Mouse (Mus musculus) stomach, postnatal 0 days (tissue): ENCODE results near the gene Grpel1. TPM values are rescaled to one million over a fixed set of nuclear protein-coding genes. Genes with fewer than 3 reads are reported as not detected.

ENCODE experiments used
- ATAC-seq: fragments of 200-750 bp; cut with Nextera tagmentation; 2 replicates; pipeline ENCODE4 v1.8.0; 2017; ENCODE audit not compliant: low FRiP score, low TSS enrichment
- DNase-seq: peaks from one replicate; pipeline ENCODE4 v3.0.0-alpha.2; 2016; ENCODE audit warnings: low spot score
- H3K27ac ChIP-seq: fragments of 300-500 bp; sonication (generic); replicated peaks from 2 replicates; pipeline ENCODE4 v1.5.1; 2014; ENCODE audit warnings: mild to moderate bottlenecking, control low read depth
- H3K27me3 ChIP-seq: fragments of 300-500 bp; sonication (generic); 2 replicates; pipeline ENCODE4 v1.6.1; 2014; ENCODE audit warnings: low read length; ENCODE audit not compliant: control insufficient read depth, insufficient read depth
- H3K36me3 ChIP-seq: fragments of 300-500 bp; sonication (generic); 2 replicates; pipeline ENCODE4 v1.6.1; 2014; ENCODE audit warnings: low read length, mixed read lengths; ENCODE audit not compliant: control insufficient read depth, insufficient read depth
- H3K4me1 ChIP-seq: fragments of 300-500 bp; sonication (generic); replicated peaks from 2 replicates; pipeline ENCODE4 v1.6.1; 2014; ENCODE audit warnings: antibody characterized with exemption; ENCODE audit not compliant: control insufficient read depth, insufficient read depth
- H3K4me2 ChIP-seq: fragments of 300-500 bp; sonication (generic); replicated peaks from 2 replicates; pipeline ENCODE4 v1.6.1; 2014; ENCODE audit warnings: low read depth, mild to moderate bottlenecking, control low read depth, moderate library complexity
- H3K4me3 ChIP-seq: fragments of 300-500 bp; sonication (generic); 2 replicates; pipeline ENCODE4 v1.5.1; 2014; ENCODE audit warnings: low read depth, low read length, control low read depth
- H3K9ac ChIP-seq: fragments of 300-500 bp; sonication (generic); 2 replicates; pipeline ENCODE4 v1.6.1; 2014; ENCODE audit warnings: mild to moderate bottlenecking, low read length, control low read depth, mixed read lengths
- H3K9me3 ChIP-seq: fragments of 300-500 bp; sonication (generic); 2 replicates; pipeline ENCODE4 v1.6.1; 2016; ENCODE audit warnings: low read length; ENCODE audit not compliant: control insufficient read depth
- CTCF ChIP-seq: IDR thresholded peaks from 2 replicates; pipeline ENCODE4 v1.5.1; 2016; ENCODE audit warnings: antibody characterized with exemption, low read depth, mild to moderate bottlenecking, moderate library complexity
- EP300 ChIP-seq: optimal IDR thresholded peaks from 2 replicates; pipeline ENCODE3; 2016; ENCODE audit warnings: antibody characterized with exemption
- WGBS: fragments of 180-500 bp; shearing (Covaris S2); extraction: QIAGEN DNeasy Blood & Tissue Kit; methylation state at CpG from one replicate; pipeline ENCODE4 v1.1.7; 2014; 5-methylcytosine and 5-hydroxymethylcytosine counted together
- polyA plus RNA-seq: library from polyadenylated mRNA; unstranded; fragments of >200 nt; fragmentation: Nextera tagmentation; extraction: Ambion mirVana; gene quantifications from 2 replicates; pipeline ENCODE4 v1.2.1, GENCODE M21; 2015

The Grpel1 gene
- polyA plus RNA-seq, 1 experiment from 2014 or later = 54.1 TPM

DNA sequence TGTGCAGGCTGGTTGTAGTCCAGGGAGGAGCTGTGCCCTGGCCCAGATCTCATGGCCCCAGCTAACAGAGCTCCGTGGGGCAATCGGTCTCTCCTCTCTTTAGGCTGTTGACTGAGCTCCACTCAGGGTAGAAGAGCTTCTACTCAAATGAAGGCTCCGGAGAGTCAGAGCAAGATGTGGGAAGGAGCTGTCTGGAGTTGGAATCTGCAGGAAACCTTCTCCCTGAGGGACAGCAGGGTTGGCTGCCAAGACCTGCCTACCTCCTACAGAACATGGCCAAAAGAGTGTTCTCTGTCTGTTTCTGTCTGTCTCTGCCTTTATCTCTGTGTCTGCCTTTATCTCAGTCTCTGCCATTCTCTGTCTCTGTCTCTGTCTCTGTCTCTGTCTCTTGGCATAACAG lies 35.2 kb upstream of the Grpel1 start:
- WGBS = 69% methylated on average over 3 of the region's 3 CpGs
- no peaks in the 10 kb centered on the region for H3K36me3 ChIP-seq
- ATAC-seq = no peak
- no peak overlapping the region for H3K4me2 ChIP-seq
- no peaks in the 10 kb centered on the region for H3K27me3 ChIP-seq
- DNase-seq = no peak
- TF ChIP-seq EP300 (no peak), CTCF (no peak)
- no peaks in the 10 kb centered on the region for H3K4me1 ChIP-seq
- H3K27ac ChIP-seq = no peak overlapping the region
- no peak overlapping the region for H3K4me3 ChIP-seq
- H3K9me3 ChIP-seq = no peaks in the 10 kb centered on the region
- no peak overlapping the region for H3K9ac ChIP-seq

DNA sequence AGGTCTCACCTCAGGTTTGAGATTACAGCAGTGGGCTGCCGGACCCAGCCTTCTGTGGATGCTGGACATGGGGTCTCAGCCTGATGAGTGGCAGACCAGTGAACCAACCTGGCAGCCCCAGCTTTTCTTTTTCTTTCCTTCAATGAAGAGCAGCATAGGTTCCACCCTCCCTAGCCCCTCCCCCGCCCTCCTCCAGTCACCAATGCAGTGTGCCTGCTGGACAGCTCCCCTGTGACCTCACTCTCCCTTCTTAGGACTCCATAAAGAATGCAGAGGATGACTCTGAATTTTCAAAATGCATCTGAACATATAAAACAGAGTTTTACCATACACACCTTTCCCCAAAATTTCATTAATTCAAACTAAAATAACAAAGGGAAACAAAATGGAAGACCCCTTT lies 33.1 kb upstream of the Grpel1 start:
- 51% methylated on average over 2 of the region's 2 CpGs for WGBS
- H3K4me2 ChIP-seq = no peak overlapping the region
- H3K4me1 ChIP-seq = no peaks in the 10 kb centered on the region
- no peaks in the 10 kb centered on the region for H3K9me3 ChIP-seq
- no peak overlapping the region for H3K27ac ChIP-seq
- ATAC-seq (no peak), DNase-seq (no peak)
- no peaks in the 10 kb centered on the region for H3K27me3 ChIP-seq
- H3K4me3 ChIP-seq = no peak overlapping the region
- TF ChIP-seq CTCF = no peak
- no peak for TF ChIP-seq EP300
- H3K36me3 ChIP-seq = no peaks in the 10 kb centered on the region
- no peak overlapping the region for H3K9ac ChIP-seq

DNA sequence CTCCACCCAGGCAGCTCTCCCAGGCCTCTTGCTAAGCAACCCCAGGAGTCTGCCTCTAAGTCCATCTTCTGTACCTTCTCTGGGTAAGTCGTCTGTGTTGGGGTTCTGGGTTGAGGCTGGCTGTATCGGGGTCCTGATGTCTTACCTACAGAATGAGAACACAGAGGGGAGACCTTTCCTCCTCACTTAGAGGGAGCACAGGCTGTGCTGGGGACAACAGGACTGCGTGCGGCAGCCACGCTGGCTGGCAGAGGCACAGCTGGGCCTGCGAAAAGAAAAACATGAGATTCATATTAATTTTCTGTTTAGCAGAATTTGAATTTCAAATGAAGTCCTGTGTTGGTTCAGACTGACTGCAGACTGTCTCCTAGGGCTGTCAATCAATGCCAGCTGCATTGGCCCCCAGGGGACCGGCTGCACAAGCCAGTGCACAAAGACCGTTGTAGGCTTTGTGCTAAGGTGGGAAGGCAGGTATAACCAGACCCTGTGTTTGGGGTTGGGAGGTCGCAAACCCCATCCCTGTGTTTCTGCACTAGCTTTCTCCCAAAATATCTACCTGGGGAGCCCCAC lies 30.3 kb upstream of the Grpel1 start:
- no peak overlapping the region for H3K4me3 ChIP-seq
- no peaks in the 10 kb centered on the region for H3K36me3 ChIP-seq
- H3K4me1 ChIP-seq = no peaks in the 10 kb centered on the region
- DNase-seq (no peak), ATAC-seq (no peak)
- H3K9me3 ChIP-seq = no peaks in the 10 kb centered on the region
- no peak overlapping the region for H3K9ac ChIP-seq
- TF ChIP-seq CTCF (no peak), EP300 (no peak)
- H3K4me2 ChIP-seq = no peak overlapping the region
- no peaks in the 10 kb centered on the region for H3K27me3 ChIP-seq
- no peak overlapping the region for H3K27ac ChIP-seq
- 76% methylated on average over 9 of the region's 9 CpGs for WGBS

- no peaks in the 10 kb centered on the region for H3K36me3 ChIP-seq
- H3K4me3 ChIP-seq = no peak overlapping the region
- H3K27ac ChIP-seq = no peak overlapping the region
- ATAC-seq (no peak), DNase-seq (no peak)
- H3K27me3 ChIP-seq = no peaks in the 10 kb centered on the region
- H3K4me1 ChIP-seq = no peaks in the 10 kb centered on the region
- TF ChIP-seq EP300 (no peak), CTCF (no peak)
- 64% methylated on average over 4 of the region's 4 CpGs for WGBS
- H3K4me2 ChIP-seq = no peak overlapping the region
- H3K9ac ChIP-seq = no peak overlapping the region
- H3K9me3 ChIP-seq = no peaks in the 10 kb centered on the region
Measured at GRCm38 (mm10) chr5:36436858-36437257, 27.9 kb upstream of the Grpel1 start.

- H3K27ac ChIP-seq = no peak overlapping the region
- ATAC-seq = no peak
Measured at GRCm38 (mm10) chr5:36440741-36441140, 24.1 kb upstream of the Grpel1 start.

GRCm38 (mm10) chr5:36444611-36445010 lies 20.2 kb upstream of the Grpel1 start:
- Histone ChIP-seq H3K4me3 (no peak overlapping the region), H3K9ac (no peak overlapping the region), H3K27me3 (no peaks in the 10 kb centered on the region), H3K4me2 (no peak overlapping the region), H3K9me3 (no peaks in the 10 kb centered on the region), H3K27ac (no peak overlapping the region), H3K4me1 (no peaks in the 10 kb centered on the region), H3K36me3 (no peaks in the 10 kb centered on the region)
- DNase-seq = no peak
- 63% methylated on average over 4 of the region's 4 CpGs for WGBS
- ATAC-seq = no peak
- no peak for TF ChIP-seq CTCF
- no peak for TF ChIP-seq EP300

More at GRCm38 (mm10) chr5:36440741-36441140, 24.1 kb upstream of the Grpel1 start:
- 47% methylated on average over 3 of the region's 3 CpGs for WGBS
- no peaks in the 10 kb centered on the region for H3K27me3 ChIP-seq
- no peaks in the 10 kb centered on the region for H3K4me1 ChIP-seq
- no peak overlapping the region for H3K4me2 ChIP-seq
- H3K36me3 ChIP-seq = no peaks in the 10 kb centered on the region
- DNase-seq = no peak
- no peaks in the 10 kb centered on the region for H3K9me3 ChIP-seq
- H3K9ac ChIP-seq = no peak overlapping the region
- no peak for TF ChIP-seq EP300
- no peak for TF ChIP-seq CTCF
- H3K4me3 ChIP-seq = no peak overlapping the region
